Mouse (Mus musculus): ENCODE data around the gene Magea8. TPM values are rescaled to one million over a fixed set of nuclear protein-coding genes. Genes with fewer than 3 reads are reported as not detected.
"Not testable (repeated sequence)": the region's sequence is repeated elsewhere in the genome, so short reads cannot be mapped to it uniquely, and the experiment has no call there.

Gene Magea8
- not detected in 2 replicates for polyA plus RNA-seq (2014; fragmentation: Nextera tagmentation; extraction: Ambion mirVana)

- H3K9me3 ChIP-seq (ENCODE audit: low read depth, low read length); DNase-seq; H3K4me2 ChIP-seq; H3K9ac ChIP-seq; H3K27me3 ChIP-seq (ENCODE audit: insufficient read depth, low read length); H3K36me3 ChIP-seq (ENCODE audit: insufficient read depth); H3K27ac ChIP-seq (ENCODE audit: low read depth); H3K4me1 ChIP-seq (ENCODE audit: insufficient read depth); H3K4me3 ChIP-seq (ENCODE audit: low read depth, low read length); ATAC-seq (ENCODE audit: insufficient read depth): not testable (repeated sequence)
- WGBS = 84% methylated on average over 11 of the region's 11 CpGs
These were observed at the start of gene Magea8 for GRCm38 (mm10) chrX:154995750-154996149. TSS of gene Magea8 (minus strand) at chrX:154995850.

GRCm38 (mm10) chrX:154949405-154949804 is 46.2 kb downstream of the Magea8 start, which contains the start of gene Magea3:
TSS of gene Magea3 (minus strand) at chrX:154949505.
- not testable (repeated sequence) for H3K4me1 ChIP-seq (ENCODE audit: insufficient read depth); H3K27me3 ChIP-seq (ENCODE audit: insufficient read depth, low read length); H3K4me3 ChIP-seq (ENCODE audit: low read depth, low read length); DNase-seq; H3K4me2 ChIP-seq; H3K9me3 ChIP-seq (ENCODE audit: low read depth, low read length); H3K27ac ChIP-seq (ENCODE audit: low read depth); H3K36me3 ChIP-seq (ENCODE audit: insufficient read depth); H3K9ac ChIP-seq; ATAC-seq (ENCODE audit: insufficient read depth)
- 60% methylated on average over 1 of the region's 1 CpGs for WGBS

DNA sequence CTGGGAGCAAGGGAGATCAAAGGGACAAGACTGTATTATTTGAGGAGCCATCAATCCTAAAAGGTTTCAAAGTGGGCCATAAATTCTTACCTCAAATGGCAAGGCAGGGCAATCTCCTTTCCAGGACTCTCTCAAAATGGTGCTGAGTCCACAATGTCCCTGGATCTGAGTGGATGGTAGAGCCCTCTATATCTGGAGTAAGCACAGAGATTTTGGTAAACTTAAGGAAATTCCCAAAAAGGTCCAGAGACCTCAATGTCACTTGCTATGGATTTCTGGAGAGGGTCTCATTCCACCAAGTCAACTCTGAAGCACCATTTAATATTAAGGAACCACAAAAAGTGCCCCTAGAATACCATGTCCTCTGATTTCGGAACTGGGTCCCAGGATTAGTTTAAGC is 59.8 kb downstream of the Magea8 start, which contains the start of gene Magea6:
TSS of gene Magea6 (minus strand) at position 101 of the 400 bp plus-strand sequence.
- H3K9ac ChIP-seq; H3K27me3 ChIP-seq (ENCODE audit: insufficient read depth, low read length); H3K4me1 ChIP-seq (ENCODE audit: insufficient read depth); ATAC-seq (ENCODE audit: insufficient read depth); DNase-seq; H3K9me3 ChIP-seq (ENCODE audit: low read depth, low read length); H3K4me3 ChIP-seq (ENCODE audit: low read depth, low read length); H3K27ac ChIP-seq (ENCODE audit: low read depth); H3K36me3 ChIP-seq (ENCODE audit: insufficient read depth); H3K4me2 ChIP-seq: not testable (repeated sequence)
- 65% methylated on average over 1 of the region's 1 CpGs for WGBS

Other genes starting within 250 kb of the Magea8 start
- not detected in 2 replicates for gene Cldn34b1, start 105.6 kb downstream of the Magea8 start, polyA plus RNA-seq (2014; fragmentation: Nextera tagmentation; extraction: Ambion mirVana)
- not detected in 2 replicates for gene Magea6, start 59.9 kb downstream of the Magea8 start, polyA plus RNA-seq (2014; fragmentation: Nextera tagmentation; extraction: Ambion mirVana)
- gene Magea3, start 46.3 kb downstream of the Magea8 start, polyA plus RNA-seq (2014; fragmentation: Nextera tagmentation; extraction: Ambion mirVana) = not detected in 2 replicates
- gene Magea5, start 67.3 kb upstream of the Magea8 start, polyA plus RNA-seq (2014; fragmentation: Nextera tagmentation; extraction: Ambion mirVana) = not detected in 2 replicates
- gene Magea1, start 93.9 kb upstream of the Magea8 start, polyA plus RNA-seq (2014; fragmentation: Nextera tagmentation; extraction: Ambion mirVana) = not detected in 2 replicates
- gene Magea2, start 97.8 kb upstream of the Magea8 start, polyA plus RNA-seq (2014; fragmentation: Nextera tagmentation; extraction: Ambion mirVana) = not detected in 2 replicates
- gene Cldn34b2, start 132.6 kb upstream of the Magea8 start, polyA plus RNA-seq (2014; fragmentation: Nextera tagmentation; extraction: Ambion mirVana) = not detected in 2 replicates
- gene Sat1, start 220.6 kb upstream of the Magea8 start, polyA plus RNA-seq (2014; fragmentation: Nextera tagmentation; extraction: Ambion mirVana) = 110 and 129 TPM in 2 replicates